Mouse (Mus musculus) forebrain, embryonic 15.5 days (tissue): ENCODE measurements around the gene Gm28305. TPM values are rescaled to one million over a fixed set of nuclear protein-coding genes. Genes with fewer than 3 reads are reported as not detected.

Experiments used
- ATAC-seq: fragments of 200-750 bp; cut with Nextera tagmentation; replicated peaks from 2 replicates; pipeline ENCODE4 v1.8.0; 2017; ENCODE audit warnings: mild to moderate bottlenecking, moderate TSS enrichment, moderate library complexity
- H3K27ac ChIP-seq: fragments of 300-500 bp; sonication (generic); replicated peaks from 2 replicates; pipeline ENCODE4 v1.5.1; 2015; ENCODE audit warnings: mild to moderate bottlenecking, inconsistent platforms
- H3K27me3 ChIP-seq: fragments of 300-500 bp; sonication (generic); 2 replicates; pipeline ENCODE4 v1.6.1; 2015; ENCODE audit warnings: inconsistent platforms
- H3K36me3 ChIP-seq: fragments of 300-500 bp; sonication (generic); 2 replicates; pipeline ENCODE4 v1.6.1; 2015; ENCODE audit warnings: mild to moderate bottlenecking, inconsistent platforms
- H3K4me1 ChIP-seq: fragments of 300-500 bp; sonication (generic); 2 replicates; pipeline ENCODE4 v1.6.1; 2015; ENCODE audit warnings: inconsistent platforms
- H3K4me2 ChIP-seq: fragments of 300-500 bp; sonication (generic); replicated peaks from 2 replicates; pipeline ENCODE4 v1.6.1; 2015; ENCODE audit warnings: mild to moderate bottlenecking, inconsistent platforms
- H3K4me3 ChIP-seq: fragments of 300-500 bp; sonication (generic); 2 replicates; pipeline ENCODE4 v1.5.1; 2015; ENCODE audit warnings: mild to moderate bottlenecking, inconsistent platforms
- H3K9ac ChIP-seq: fragments of 300-500 bp; sonication (generic); replicated peaks from 2 replicates; pipeline ENCODE4 v1.6.1; 2015; ENCODE audit warnings: mild to moderate bottlenecking, inconsistent platforms
- H3K9me3 ChIP-seq: fragments of 300-500 bp; sonication (generic); 2 replicates; pipeline ENCODE4 v1.6.1; 2016; ENCODE audit warnings: inconsistent platforms
- WGBS: fragments of 180-500 bp; shearing (Covaris S2); methylation state at CpG from one replicate; pipeline ENCODE4 v1.1.7; 2015; ENCODE audit warnings: mixed read lengths; 5-methylcytosine and 5-hydroxymethylcytosine counted together
- polyA plus RNA-seq: library from polyadenylated mRNA; unstranded; fragments of >200 nt; fragmentation: Nextera tagmentation; extraction: Ambion mirVana; gene quantifications from 2 replicates; pipeline ENCODE4 v1.2.1, GENCODE M21; 2015

Gene Gm28305
- polyA plus RNA-seq, 1 experiment from 2014 or later: not detected

DNA sequence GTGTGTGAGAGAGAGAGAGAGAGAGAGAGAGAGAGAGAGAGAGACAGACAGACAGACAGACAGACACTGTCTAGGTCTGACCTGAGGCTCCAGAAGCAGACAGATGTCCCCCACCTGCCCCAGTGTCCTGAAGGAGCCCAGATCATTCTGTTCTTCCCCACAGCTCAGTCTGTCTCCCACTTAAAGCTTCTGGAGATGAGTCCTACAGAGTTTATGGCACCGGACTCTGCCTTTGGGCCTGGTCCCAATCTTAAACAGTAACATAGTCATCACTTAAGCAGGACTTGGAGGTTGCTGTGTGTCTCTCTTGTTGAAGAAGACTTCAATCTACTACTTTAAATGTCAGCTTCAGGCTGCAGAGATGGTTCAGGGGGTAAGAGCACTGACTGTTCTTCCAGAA is 38.3 kb downstream of the Gm28305 start:
- H3K4me3 ChIP-seq: no peak overlapping the region
- H3K27me3 ChIP-seq: no peaks in the 10 kb centered on the region
- H3K4me1 ChIP-seq: no peaks in the 10 kb centered on the region
- no peak overlapping the region for H3K27ac ChIP-seq
- ATAC-seq: no peak
- H3K9me3 ChIP-seq: no peaks in the 10 kb centered on the region
- no peak overlapping the region for H3K4me2 ChIP-seq
- H3K36me3 ChIP-seq: no peaks in the 10 kb centered on the region
- 100% methylated on average over 1 of the region's 1 CpGs for WGBS
- H3K9ac ChIP-seq: no peak overlapping the region

DNA sequence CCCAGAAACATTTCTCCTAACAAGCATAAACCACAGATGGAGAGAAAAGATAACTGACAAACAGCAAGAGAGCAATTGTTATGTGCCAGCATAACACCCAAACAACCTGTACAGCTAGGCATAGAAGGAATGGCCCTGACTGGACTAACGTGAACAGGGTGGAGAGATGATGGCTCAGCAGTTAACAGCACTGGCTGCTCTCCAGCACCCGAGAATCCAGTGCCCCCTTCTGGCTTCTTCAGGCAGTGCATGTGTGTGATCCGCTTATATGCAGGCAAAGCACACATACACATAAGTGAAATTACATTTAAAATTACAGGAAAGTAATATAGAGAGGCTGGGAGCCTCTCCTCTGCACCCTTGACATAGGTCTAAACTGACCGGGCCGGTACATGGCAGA is 38.9 kb downstream of the Gm28305 start:
- Histone ChIP-seq H3K4me2 (no peak overlapping the region), H3K27me3 (no peaks in the 10 kb centered on the region), H3K36me3 (peaks cover 2% of the 10 kb centered on the region; the same call in 1 of the 2 replicates), H3K9ac (no peak overlapping the region), H3K4me3 (no peak overlapping the region), H3K27ac (no peak overlapping the region), H3K4me1 (no peaks in the 10 kb centered on the region), H3K9me3 (no peaks in the 10 kb centered on the region)
- 42% methylated on average over 5 of the region's 5 CpGs for WGBS
- ATAC-seq: no peak

DNA sequence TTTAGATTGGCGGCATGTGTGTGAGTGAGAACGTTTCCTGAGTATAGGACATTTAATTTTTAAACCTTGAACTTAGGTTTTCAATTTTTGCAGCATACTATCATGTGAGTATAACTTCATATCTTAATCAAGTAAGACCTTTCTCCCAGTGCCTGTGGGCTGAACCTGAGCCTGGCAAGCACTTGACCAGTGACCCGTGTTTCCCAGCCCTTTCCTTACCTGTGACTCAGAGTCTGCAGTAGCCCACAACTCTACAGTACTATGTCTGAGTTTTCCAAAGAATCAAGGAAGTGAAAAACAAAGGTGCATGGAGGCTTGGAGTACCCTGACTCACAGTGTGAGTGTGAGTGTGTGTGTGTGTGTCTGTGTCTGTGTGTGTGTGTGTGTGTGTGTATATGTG is 39.6 kb downstream of the Gm28305 start:
- peaks cover 6% of the 10 kb centered on the region; the same call in 1 of the 2 replicates for H3K36me3 ChIP-seq
- no peaks in the 10 kb centered on the region for H3K9me3 ChIP-seq
- no peak overlapping the region for H3K27ac ChIP-seq
- no peak overlapping the region for H3K9ac ChIP-seq
- H3K4me3 ChIP-seq: no peak overlapping the region
- H3K4me1 ChIP-seq: no peaks in the 10 kb centered on the region
- no peaks in the 10 kb centered on the region for H3K27me3 ChIP-seq
- no peak for ATAC-seq
- H3K4me2 ChIP-seq: no peak overlapping the region
- WGBS: 82% methylated on average over 3 of the region's 3 CpGs

DNA sequence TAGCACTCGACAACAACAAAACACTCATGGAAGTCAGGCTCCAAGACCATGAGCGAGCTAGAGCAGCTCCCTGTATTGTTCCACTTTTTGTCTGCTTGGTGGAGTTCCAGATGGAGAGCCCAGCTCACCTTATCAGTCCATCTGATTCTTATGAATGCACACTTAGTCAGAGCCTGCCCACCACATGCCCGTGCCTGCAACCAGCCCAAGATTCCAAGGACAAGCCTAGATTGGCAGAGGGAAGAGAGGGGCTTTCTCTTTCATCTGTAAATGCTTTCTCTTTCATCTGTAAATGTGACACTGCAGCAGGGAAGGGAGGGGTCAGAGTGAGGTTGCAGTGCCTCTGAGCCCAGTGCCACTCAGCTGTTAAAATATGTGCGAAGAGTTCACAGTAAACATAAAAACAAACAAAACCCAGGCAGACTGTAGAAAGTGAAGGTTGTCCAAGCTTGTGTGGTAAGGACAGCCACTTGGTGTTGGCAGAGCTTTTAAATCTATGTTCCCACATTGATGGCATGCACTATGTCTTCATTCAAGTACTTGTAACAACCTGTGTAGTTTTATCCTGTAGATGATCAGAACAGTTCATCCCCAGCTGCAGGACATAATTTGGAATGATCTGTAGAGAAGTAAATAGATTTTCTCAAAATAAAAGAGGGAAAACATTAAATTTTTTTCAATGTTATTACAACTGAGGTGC is 45.4 kb downstream of the Gm28305 start:
- H3K4me1 ChIP-seq: 0 out of 2 replicates have a peak, but pooled peaks cover 5% of the 10 kb centered on the region
- no peak overlapping the region for H3K27ac ChIP-seq
- no peak for ATAC-seq
- H3K4me2 ChIP-seq: no peak overlapping the region
- WGBS: 73% methylated on average over 4 of the region's 4 CpGs
- no peaks in the 10 kb centered on the region for H3K9me3 ChIP-seq
- H3K9ac ChIP-seq: no peak overlapping the region
- H3K4me3 ChIP-seq: no peak overlapping the region
- H3K36me3 ChIP-seq: peaks cover 6% of the 10 kb centered on the region; the same call in 1 of the 2 replicates
- H3K27me3 ChIP-seq: no peaks in the 10 kb centered on the region

DNA sequence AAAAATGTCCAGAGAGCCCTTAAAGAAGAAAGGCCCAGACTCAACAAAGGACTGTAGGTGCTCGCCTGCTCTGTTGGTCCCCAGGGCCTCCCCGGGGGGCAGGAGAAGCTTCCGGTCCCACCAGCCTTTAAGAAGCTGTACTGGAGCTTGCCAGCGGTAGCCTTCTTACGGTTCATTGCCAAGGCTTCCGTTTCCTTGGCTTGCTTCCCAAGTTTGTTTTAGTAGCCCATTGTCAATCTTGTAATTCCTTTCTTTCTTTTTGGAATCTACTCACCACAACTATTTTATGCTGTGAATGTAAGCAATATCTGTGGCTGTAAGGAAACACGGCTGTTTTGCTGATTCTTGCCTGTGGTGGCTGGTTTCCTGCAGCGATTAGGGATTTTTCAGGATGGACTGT is 48.1 kb downstream of the Gm28305 start:
- ATAC-seq: no peak
- no peaks in the 10 kb centered on the region for H3K9me3 ChIP-seq
- no peak overlapping the region for H3K4me3 ChIP-seq
- 31% methylated on average over 8 of the region's 8 CpGs for WGBS
- H3K4me2 ChIP-seq: no peak overlapping the region
- H3K4me1 ChIP-seq: 0 out of 2 replicates have a peak, but pooled peaks cover 5% of the 10 kb centered on the region
- peaks cover 6% of the 10 kb centered on the region; the same call in 1 of the 2 replicates for H3K36me3 ChIP-seq
- H3K9ac ChIP-seq: no peak overlapping the region
- H3K27ac ChIP-seq: no peak overlapping the region
- H3K27me3 ChIP-seq: no peaks in the 10 kb centered on the region

DNA sequence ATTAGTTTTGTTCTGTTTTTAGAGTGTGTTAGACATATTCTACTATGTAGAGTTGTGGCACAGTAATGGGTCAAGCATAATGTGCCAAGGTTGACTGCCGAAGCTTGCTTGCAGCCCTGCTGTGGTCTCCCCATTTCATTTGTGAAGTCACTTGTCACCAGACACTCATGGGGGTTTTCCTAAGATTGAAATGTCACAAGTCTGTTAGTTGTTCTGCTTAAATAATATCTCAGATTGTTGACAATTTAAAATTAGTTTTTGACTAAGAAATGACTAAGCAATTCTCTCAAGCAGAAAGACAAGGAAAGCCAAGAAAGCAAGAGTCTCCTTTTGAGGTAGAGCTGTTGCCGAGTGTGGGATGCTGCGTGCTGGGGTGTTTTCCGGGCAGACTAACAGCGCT is 52.5 kb downstream of the Gm28305 start:
- Histone ChIP-seq H3K27me3 (no peaks in the 10 kb centered on the region), H3K9me3 (no peaks in the 10 kb centered on the region), H3K4me2 (no peak overlapping the region), H3K27ac (no peak overlapping the region), H3K36me3 (no peaks in the 10 kb centered on the region), H3K9ac (no peak overlapping the region), H3K4me1 (0 out of 2 replicates have a peak, but pooled peaks cover 5% of the 10 kb centered on the region), H3K4me3 (no peak overlapping the region)
- no peak for ATAC-seq
- WGBS: 95% methylated on average over 5 of the region's 5 CpGs

DNA sequence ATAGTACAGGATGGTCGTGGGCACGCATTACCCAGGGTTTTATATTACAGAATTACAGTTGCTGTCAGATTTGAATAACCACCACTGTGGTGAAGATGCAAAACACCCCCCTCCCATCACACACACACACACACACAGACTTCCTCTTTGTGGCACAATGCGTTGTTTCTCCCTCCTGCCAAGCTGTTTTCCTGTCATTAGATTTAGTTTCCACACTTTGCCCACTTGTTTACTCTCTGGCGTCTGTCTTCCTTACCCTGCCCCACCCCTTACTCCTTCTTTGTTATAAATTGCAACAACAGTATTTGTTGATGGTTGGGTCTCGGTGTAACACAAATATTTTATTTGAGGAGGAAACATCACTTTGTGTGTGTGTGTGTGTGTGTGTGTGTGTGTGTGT is 57.8 kb downstream of the Gm28305 start:
- ATAC-seq: no peak

DNA sequence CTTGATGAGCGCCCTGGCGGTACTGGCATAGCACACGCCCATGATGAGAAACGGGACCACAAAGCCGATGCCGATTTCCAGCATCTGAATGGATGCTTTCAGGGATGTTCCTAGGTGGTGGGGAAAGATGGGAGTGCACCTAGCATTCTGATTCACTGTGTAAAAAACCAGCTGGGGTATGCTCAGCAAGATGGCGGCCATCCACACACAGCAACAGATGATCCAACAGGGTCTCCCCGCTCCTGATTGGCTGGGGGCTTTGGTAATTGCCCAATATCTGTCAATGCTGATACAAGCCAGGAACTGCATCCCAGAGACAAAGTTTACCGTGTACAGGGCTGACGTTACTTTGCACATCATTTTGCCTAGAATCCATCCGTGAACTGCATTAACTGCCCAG is 58.6 kb downstream of the Gm28305 start:
- Histone ChIP-seq H3K27ac (no peak overlapping the region), H3K27me3 (no peaks in the 10 kb centered on the region), H3K36me3 (no peaks in the 10 kb centered on the region), H3K4me2 (no peak overlapping the region), H3K9me3 (no peaks in the 10 kb centered on the region), H3K9ac (no peak overlapping the region), H3K4me1 (no peaks in the 10 kb centered on the region), H3K4me3 (no peak overlapping the region)
- WGBS: 93% methylated on average over 11 of the region's 11 CpGs
- no peak for ATAC-seq

More for the DNA sequence above, 57.8 kb downstream of the Gm28305 start:
- Histone ChIP-seq H3K36me3 (no peaks in the 10 kb centered on the region), H3K9me3 (no peaks in the 10 kb centered on the region), H3K4me1 (no peaks in the 10 kb centered on the region), H3K4me3 (no peak overlapping the region), H3K27ac (no peak overlapping the region), H3K4me2 (no peak overlapping the region), H3K27me3 (no peaks in the 10 kb centered on the region), H3K9ac (no peak overlapping the region)
- WGBS: 78% methylated on average over 5 of the region's 5 CpGs

DNA sequence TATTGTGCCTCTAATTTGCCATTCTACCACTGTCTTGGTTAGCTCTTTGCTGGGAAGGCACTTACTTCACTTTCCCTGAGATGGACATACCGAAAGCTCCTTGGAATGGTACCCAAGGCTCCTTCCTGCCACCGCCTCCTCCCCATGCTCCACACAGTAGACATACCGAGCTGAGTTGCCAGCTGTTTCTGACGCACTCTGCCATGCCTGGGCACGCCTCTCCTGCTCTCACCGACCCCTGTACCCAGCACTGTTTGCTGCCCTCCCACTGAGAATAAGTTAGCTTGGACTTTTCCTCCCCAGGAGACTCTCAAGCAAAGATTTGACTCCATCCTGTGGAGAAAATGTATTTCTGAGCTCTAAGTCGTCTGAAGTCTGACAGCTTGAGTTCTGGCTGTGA is 60.4 kb downstream of the Gm28305 start:
- Histone ChIP-seq H3K4me3 (no peak overlapping the region), H3K9me3 (no peaks in the 10 kb centered on the region), H3K4me2 (no peak overlapping the region), H3K27ac (no peak overlapping the region), H3K36me3 (no peaks in the 10 kb centered on the region), H3K9ac (no peak overlapping the region), H3K4me1 (no peaks in the 10 kb centered on the region), H3K27me3 (no peaks in the 10 kb centered on the region)
- 60% methylated on average over 7 of the region's 7 CpGs for WGBS
- no peak for ATAC-seq

DNA sequence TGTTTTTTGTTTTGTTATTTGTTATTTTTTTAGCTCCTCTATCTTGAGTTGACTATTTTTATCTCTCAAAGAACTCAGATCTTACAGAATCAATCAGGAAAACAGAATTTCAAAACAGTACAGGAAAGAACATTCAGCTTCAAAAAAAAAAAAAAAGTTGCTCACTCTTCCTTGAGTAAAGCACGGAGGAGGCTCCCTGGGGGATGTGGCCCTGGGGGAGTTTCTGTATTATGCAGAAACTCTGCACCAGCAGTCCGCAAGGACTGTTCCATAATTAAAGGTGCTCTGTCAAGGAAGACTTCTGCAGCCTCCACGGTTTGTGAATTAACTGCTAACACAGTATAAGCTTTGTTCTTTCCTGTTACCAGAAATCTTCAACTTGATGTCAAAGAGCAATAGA is 61.0 kb downstream of the Gm28305 start:
- Histone ChIP-seq H3K9ac (no peak overlapping the region), H3K27ac (no peak overlapping the region), H3K36me3 (no peaks in the 10 kb centered on the region), H3K9me3 (no peaks in the 10 kb centered on the region), H3K4me1 (no peaks in the 10 kb centered on the region), H3K4me2 (no peak overlapping the region), H3K4me3 (no peak overlapping the region), H3K27me3 (no peaks in the 10 kb centered on the region)
- WGBS: 14% methylated on average over 3 of the region's 3 CpGs
- no peak for ATAC-seq

DNA sequence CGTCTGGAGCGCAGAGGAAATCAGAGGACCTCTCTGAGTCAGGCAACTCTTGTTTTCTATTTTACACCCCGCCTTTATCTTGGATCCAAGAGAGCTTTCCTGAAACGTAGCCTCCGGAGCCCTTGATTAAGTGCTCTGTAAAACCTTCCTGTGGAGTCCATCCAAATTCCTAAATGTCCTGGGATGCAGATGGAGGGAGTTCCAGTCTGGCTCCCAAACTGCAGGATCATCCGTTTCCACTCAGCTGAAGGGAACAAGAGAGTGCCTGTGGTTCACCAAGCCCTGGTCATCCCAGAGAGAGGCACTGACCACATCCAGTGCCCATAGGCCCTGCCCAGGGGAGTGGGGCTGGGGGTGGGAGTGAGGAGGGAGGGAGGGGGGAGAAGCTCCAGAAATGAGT is 61.8 kb downstream of the Gm28305 start:
- Histone ChIP-seq H3K4me2 (no peak overlapping the region), H3K4me3 (no peak overlapping the region), H3K27ac (no peak overlapping the region), H3K4me1 (no peaks in the 10 kb centered on the region), H3K27me3 (no peaks in the 10 kb centered on the region), H3K36me3 (no peaks in the 10 kb centered on the region), H3K9me3 (no peaks in the 10 kb centered on the region), H3K9ac (no peak overlapping the region)
- ATAC-seq: no peak
- 27% methylated on average over 6 of the region's 6 CpGs for WGBS

DNA sequence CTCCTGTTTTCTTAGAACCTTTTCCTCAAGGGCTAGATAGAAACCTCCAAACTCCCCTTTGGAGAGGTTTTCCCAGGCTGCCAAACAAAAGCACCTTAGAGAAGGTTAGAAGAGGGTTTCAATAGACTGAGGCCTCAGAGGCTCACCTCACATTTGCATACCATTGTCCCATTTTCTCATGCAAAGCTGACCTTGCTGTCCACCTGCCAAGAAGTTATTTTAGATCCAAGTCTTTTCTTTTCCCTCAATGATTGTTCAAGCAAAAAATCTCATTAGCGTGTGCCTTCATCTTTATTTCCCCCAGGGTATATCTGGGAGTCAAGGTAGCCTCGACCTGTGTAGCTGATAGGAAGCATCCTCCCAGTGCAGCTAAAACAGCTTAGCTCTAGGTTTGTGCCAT is 62.4 kb downstream of the Gm28305 start:
- Histone ChIP-seq H3K4me2 (no peak overlapping the region), H3K4me1 (no peaks in the 10 kb centered on the region), H3K27ac (no peak overlapping the region), H3K4me3 (no peak overlapping the region), H3K9me3 (no peaks in the 10 kb centered on the region), H3K9ac (no peak overlapping the region), H3K27me3 (no peaks in the 10 kb centered on the region), H3K36me3 (no peaks in the 10 kb centered on the region)
- no peak for ATAC-seq
- WGBS: 9% methylated on average over 2 of the region's 2 CpGs

DNA sequence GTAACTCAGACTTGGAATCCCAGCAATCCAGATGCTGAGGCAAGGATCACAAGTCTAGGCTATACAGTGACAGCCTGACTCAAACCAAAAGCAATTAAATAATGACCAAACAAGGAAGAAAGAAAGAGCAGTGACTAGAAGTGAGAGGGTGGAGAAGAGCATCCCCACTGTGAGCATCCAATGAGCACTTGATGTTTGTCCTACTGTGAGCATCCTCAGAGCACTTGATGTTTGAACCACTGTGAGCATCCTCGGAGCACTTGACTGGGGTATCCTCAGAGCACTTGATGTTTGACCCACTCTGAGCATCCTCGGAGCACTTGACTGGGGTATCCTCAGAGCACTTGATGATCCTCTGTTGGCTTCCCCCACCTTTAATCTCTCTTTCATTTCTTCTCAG is 64.5 kb downstream of the Gm28305 start:
- Histone ChIP-seq H3K36me3 (no peaks in the 10 kb centered on the region), H3K4me3 (no peak overlapping the region), H3K4me2 (no peak overlapping the region), H3K9ac (no peak overlapping the region), H3K27ac (no peak overlapping the region), H3K27me3 (no peaks in the 10 kb centered on the region), H3K4me1 (no peaks in the 10 kb centered on the region), H3K9me3 (no peaks in the 10 kb centered on the region)
- no peak for ATAC-seq
- 85% methylated on average over 2 of the region's 2 CpGs for WGBS
